In genomic region chr16:17529981-17530586, GRCm38 (mm10) we compare ENCODE assay signal across 7 mouse cellular contexts. TPM values are rescaled to one million over a fixed set of nuclear protein-coding genes. Genes with fewer than 3 reads are reported as not detected.
DNase-seq lines count a peak whose midpoint lies in the region; ATAC-seq and TF ChIP-seq lines count a peak whose summit lies in the region.

No protein-coding gene starts in this region.

- peak overlapping the region; percentile 97 for H3K27ac ChIP-seq in lung, embryonic 15.5 days
- H3K27ac ChIP-seq in intestine, postnatal 0 days (ENCODE audit: low read depth, low read length) = peak overlapping the region; percentile 99
- H3K27ac ChIP-seq in midbrain, embryonic 11.5 days (ENCODE audit: low read depth, low read length) = peak overlapping the region; percentile 90

- DNase-seq in lung, postnatal 4 days = no peak
- no peak for DNase-seq in midbrain, embryonic 11.5 days (ENCODE audit: low spot score, missing footprints)
- DNase-seq in right cerebral cortex, postnatal 4 days = no peak

- H3K9ac ChIP-seq in lung, embryonic 15.5 days = peak overlapping the region; percentile 87
- H3K9ac ChIP-seq in intestine, postnatal 0 days (ENCODE audit: low read depth, low read length) = peak overlapping the region; percentile 80
- peak overlapping the region; percentile 88 for H3K9ac ChIP-seq in midbrain, embryonic 11.5 days (ENCODE audit: low read length)

- no peak for TF ChIP-seq CTCF in intestine, postnatal 0 days (IDR thresholded peaks at IDR 0.05; ENCODE audit: low read depth)

- no peaks in the 10 kb centered on the region for H3K9me3 ChIP-seq in lung, embryonic 15.5 days
- H3K9me3 ChIP-seq in erythroblast, embryonic 14.5 days (ENCODE audit: control insufficient read depth, low read length) = no peaks in the 10 kb centered on the region
- H3K9me3 ChIP-seq in intestine, postnatal 0 days (ENCODE audit: control insufficient read depth) = no peaks in the 10 kb centered on the region
- no peaks in the 10 kb centered on the region for H3K9me3 ChIP-seq in midbrain, embryonic 11.5 days (ENCODE audit: control insufficient read depth, low read length)

- H3K36me3 ChIP-seq in lung, embryonic 15.5 days = peaks cover 33% of the 10 kb centered on the region
- H3K36me3 ChIP-seq in erythroblast, embryonic 14.5 days (ENCODE audit: control insufficient read depth) = peaks cover 45% of the 10 kb centered on the region
- peaks cover 34% of the 10 kb centered on the region for H3K36me3 ChIP-seq in intestine, postnatal 0 days (ENCODE audit: control insufficient read depth, insufficient read depth)
- peaks cover 18% of the 10 kb centered on the region for H3K36me3 ChIP-seq in midbrain, embryonic 11.5 days (ENCODE audit: control insufficient read depth, insufficient read depth, low read length)

- no peaks in the 10 kb centered on the region for H3K27me3 ChIP-seq in lung, embryonic 15.5 days
- H3K27me3 ChIP-seq in erythroblast, embryonic 14.5 days (ENCODE audit: control insufficient read depth) = no peaks in the 10 kb centered on the region
- no peaks in the 10 kb centered on the region for H3K27me3 ChIP-seq in intestine, postnatal 0 days (replicated peaks; ENCODE audit: control insufficient read depth, insufficient read depth, low read length)
- no peaks in the 10 kb centered on the region for H3K27me3 ChIP-seq in midbrain, embryonic 11.5 days (ENCODE audit: control insufficient read depth, insufficient read depth, low read length)

- H3K4me2 ChIP-seq in lung, embryonic 15.5 days = peak overlapping the region; percentile 82
- peak overlapping the region; percentile 80 for H3K4me2 ChIP-seq in intestine, postnatal 0 days (replicated peaks; ENCODE audit: low read depth)
- peak overlapping the region; percentile 93 for H3K4me2 ChIP-seq in midbrain, embryonic 11.5 days

- 13% methylated on average over 17 of the region's 17 CpGs for WGBS in lung, embryonic 15.5 days
- 8% methylated on average over 17 of the region's 17 CpGs for WGBS in intestine, postnatal 0 days
- 21% methylated on average over 17 of the region's 17 CpGs for WGBS in midbrain, embryonic 11.5 days

- H3K4me3 ChIP-seq in lung, embryonic 15.5 days = peak overlapping the region; percentile 78
- peak overlapping the region; percentile 72 for H3K4me3 ChIP-seq in erythroblast, embryonic 14.5 days (replicated peaks)
- H3K4me3 ChIP-seq in intestine, postnatal 0 days (ENCODE audit: low read depth, low read length) = peak overlapping the region; percentile 63
- peak overlapping the region; percentile 58 for H3K4me3 ChIP-seq in midbrain, embryonic 11.5 days (ENCODE audit: low read depth, low read length)

- peaks cover 17% of the 10 kb centered on the region for H3K4me1 ChIP-seq in lung, embryonic 15.5 days
- H3K4me1 ChIP-seq in erythroblast, embryonic 14.5 days (ENCODE audit: control insufficient read depth) = peaks cover 28% of the 10 kb centered on the region
- H3K4me1 ChIP-seq in intestine, postnatal 0 days (replicated peaks; ENCODE audit: control insufficient read depth, insufficient read depth, low read length) = peaks cover 5% of the 10 kb centered on the region
- H3K4me1 ChIP-seq in midbrain, embryonic 11.5 days (ENCODE audit: control insufficient read depth, insufficient read depth, low read length) = peaks cover 18% of the 10 kb centered on the region

- no peak for ATAC-seq in lung, embryonic 15.5 days (ENCODE audit: borderline replicate concordance, extremely low read depth, low FRiP score, low TSS enrichment)
- no peak for ATAC-seq in intestine, postnatal 0 days
- ATAC-seq in midbrain, embryonic 11.5 days (ENCODE audit: low FRiP score) = peak; percentile 20; the same call in 1 of the 2 replicates
- ATAC-seq in frontal cortex, adult (ENCODE audit: low TSS enrichment) = no peak

RNA-seq across cellular contexts. Expression of gene Thap7, which starts 0.9 kb away (rescaled TPM):
- polyA plus RNA-seq in lung, embryonic 15.5 days (2015; fragmentation: Nextera tagmentation; extraction: Ambion mirVana) = 54.5 and 56.8 TPM in 2 replicates
- 13.7 and 15.6 TPM in 2 replicates for polyA plus RNA-seq in erythroblast, embryonic 14.5 days (2012)
- polyA plus RNA-seq in intestine, postnatal 0 days (2015; fragmentation: Nextera tagmentation; extraction: Ambion mirVana) = 65.1 and 67.4 TPM in 2 replicates
- polyA plus RNA-seq in midbrain, embryonic 11.5 days (2014; fragmentation: Nextera tagmentation; extraction: Ambion mirVana) = 46.7 and 47.1 TPM in 2 replicates

RNA-seq across cellular contexts. Expression of gene Lztr1, which starts 21.6 kb away (rescaled TPM):
- polyA plus RNA-seq in lung, embryonic 15.5 days (2015; fragmentation: Nextera tagmentation; extraction: Ambion mirVana) = 79.9 TPM in 2 replicates
- 0.59 and 0.78 TPM in 2 replicates for polyA plus RNA-seq in erythroblast, embryonic 14.5 days (2012)
- polyA plus RNA-seq in intestine, postnatal 0 days (2015; fragmentation: Nextera tagmentation; extraction: Ambion mirVana) = 129 and 137 TPM in 2 replicates
- 70.5 and 77.2 TPM in 2 replicates for polyA plus RNA-seq in midbrain, embryonic 11.5 days (2014; fragmentation: Nextera tagmentation; extraction: Ambion mirVana)

RNA-seq across cellular contexts. Expression of gene Lrrc74b, which starts 31.0 kb away (rescaled TPM):
- polyA plus RNA-seq in lung, embryonic 15.5 days (2015; fragmentation: Nextera tagmentation; extraction: Ambion mirVana) = 1.3 and 1.8 TPM in 2 replicates
- polyA plus RNA-seq in erythroblast, embryonic 14.5 days (2012) = 0.02 TPM in 1 of 2 replicates, not detected in the other
- polyA plus RNA-seq in intestine, postnatal 0 days (2015; fragmentation: Nextera tagmentation; extraction: Ambion mirVana) = 0.44 and 0.80 TPM in 2 replicates
- 0.14 and 0.23 TPM in 2 replicates for polyA plus RNA-seq in midbrain, embryonic 11.5 days (2014; fragmentation: Nextera tagmentation; extraction: Ambion mirVana)

RNA-seq across cellular contexts. Expression of gene P2rx6, which starts 31.6 kb away (rescaled TPM):
- polyA plus RNA-seq in lung, embryonic 15.5 days (2015; fragmentation: Nextera tagmentation; extraction: Ambion mirVana) = 1.2 and 1.7 TPM in 2 replicates
- 0.03 TPM in 1 of 2 replicates, not detected in the other for polyA plus RNA-seq in erythroblast, embryonic 14.5 days (2012)
- 0.73 and 1.1 TPM in 2 replicates for polyA plus RNA-seq in intestine, postnatal 0 days (2015; fragmentation: Nextera tagmentation; extraction: Ambion mirVana)
- 0.41 and 0.86 TPM in 2 replicates for polyA plus RNA-seq in midbrain, embryonic 11.5 days (2014; fragmentation: Nextera tagmentation; extraction: Ambion mirVana)

RNA-seq across cellular contexts. Expression of gene Aifm3, which starts 40.7 kb away (rescaled TPM):
- 3.3 and 3.6 TPM in 2 replicates for polyA plus RNA-seq in lung, embryonic 15.5 days (2015; fragmentation: Nextera tagmentation; extraction: Ambion mirVana)
- polyA plus RNA-seq in erythroblast, embryonic 14.5 days (2012) = not detected in 2 replicates
- polyA plus RNA-seq in intestine, postnatal 0 days (2015; fragmentation: Nextera tagmentation; extraction: Ambion mirVana) = 7.2 and 8.6 TPM in 2 replicates
- 1.4 and 3.0 TPM in 2 replicates for polyA plus RNA-seq in midbrain, embryonic 11.5 days (2014; fragmentation: Nextera tagmentation; extraction: Ambion mirVana)

Comparison
In these comparisons a context has a peak if more than half of its experiments do, and no peak if none do; other contexts are left out.
1. RNA of gene Lztr1, which starts 21.6 kb away (polyA plus RNA-seq): 129 to 137 TPM in intestine, postnatal 0 days, 79.9 TPM in lung, embryonic 15.5 days and 70.5 to 77.2 TPM in midbrain, embryonic 11.5 days; 0.59 to 0.78 TPM in erythroblast, embryonic 14.5 days; every median in the first group is over 10 times any median in the second.
2. Peak in every context shown above with its lines, with median percentiles within 50 percentile points of each other: H3K27ac ChIP-seq, H3K4me2 ChIP-seq, H3K4me3 ChIP-seq and H3K9ac ChIP-seq.